Mouse (Mus musculus): ENCODE results near the gene Slc9a3. TPM values are rescaled to one million over a fixed set of nuclear protein-coding genes. Genes with fewer than 3 reads are reported as not detected.

Gene Slc9a3
- polyA plus RNA-seq, 1 experiment from 2014 or later = not detected

Other genes with a start within 250 kb of the Slc9a3 start
- 42.9 and 43.8 TPM in 2 replicates for gene Trip13, start 183.7 kb upstream of the Slc9a3 start, polyA plus RNA-seq (2015; fragmentation: Nextera tagmentation; extraction: Ambion mirVana)
- 64.7 and 65.4 TPM in 2 replicates for gene Brd9, start 183.6 kb upstream of the Slc9a3 start, polyA plus RNA-seq (2015; fragmentation: Nextera tagmentation; extraction: Ambion mirVana)
- not detected in 2 replicates for gene Zdhhc11, start 157.6 kb upstream of the Slc9a3 start, polyA plus RNA-seq (2015; fragmentation: Nextera tagmentation; extraction: Ambion mirVana)
- 0.59 and 0.87 TPM in 2 replicates for gene Tppp, start 112.0 kb upstream of the Slc9a3 start, polyA plus RNA-seq (2015; fragmentation: Nextera tagmentation; extraction: Ambion mirVana)
- gene Cep72, start 59.2 kb upstream of the Slc9a3 start, polyA plus RNA-seq (2015; fragmentation: Nextera tagmentation; extraction: Ambion mirVana) = 15.3 and 16.1 TPM in 2 replicates
- 86.6 and 86.9 TPM in 2 replicates for gene Exoc3, start 87.3 kb downstream of the Slc9a3 start, polyA plus RNA-seq (2015; fragmentation: Nextera tagmentation; extraction: Ambion mirVana)
- gene Ahrr, start 170.9 kb downstream of the Slc9a3 start, polyA plus RNA-seq (2015; fragmentation: Nextera tagmentation; extraction: Ambion mirVana) = 1.1 and 1.3 TPM in 2 replicates
- 138 and 148 TPM in 2 replicates for gene Pdcd6, start 196.1 kb downstream of the Slc9a3 start, polyA plus RNA-seq (2015; fragmentation: Nextera tagmentation; extraction: Ambion mirVana)
- gene Sdha, start 228.8 kb downstream of the Slc9a3 start, polyA plus RNA-seq (2015; fragmentation: Nextera tagmentation; extraction: Ambion mirVana) = 237 and 242 TPM in 2 replicates
- gene Ccdc127, start 228.9 kb downstream of the Slc9a3 start, polyA plus RNA-seq (2015; fragmentation: Nextera tagmentation; extraction: Ambion mirVana) = 63.7 and 71.3 TPM in 2 replicates
- not detected in 2 replicates for gene Lrrc14b, start 242.5 kb downstream of the Slc9a3 start, polyA plus RNA-seq (2015; fragmentation: Nextera tagmentation; extraction: Ambion mirVana)